Mouse (Mus musculus) cortical plate, adult 2 months (tissue): Measurements from ENCODE around the gene Hsd11b1.

Experiments
- CTCF ChIP-seq: fragments of 200-500 bp; IDR thresholded peaks from 2 replicates; pipeline ENCODE4 v1.5.1; 2011; ENCODE audit warnings: mild to moderate bottlenecking, control low read depth, low read length; ENCODE audit not compliant: insufficient read depth; ENCODE audit errors: extremely low read depth
- POLR2A ChIP-seq: fragments of 200-500 bp; IDR thresholded peaks from 2 replicates; pipeline ENCODE4 v1.6.1; 2011; ENCODE audit warnings: mild to moderate bottlenecking, low read length, control low read depth; ENCODE audit not compliant: insufficient read depth; ENCODE audit errors: extremely low read depth

- no peak for TF ChIP-seq POLR2A
- TF ChIP-seq CTCF, result no peak
Measured at GRCm38 (mm10) chr1:193299995-193300394, 36.1 kb upstream of the Hsd11b1 start.
